Mouse (Mus musculus): ENCODE measurements around the gene Atp7b. TPM values are rescaled to one million over a fixed set of nuclear protein-coding genes. Genes with fewer than 3 reads are reported as not detected.
A peak's percentile ranks its signal among the peaks of the same experiment; 100 is the strongest.

Atp7b gene
- total RNA-seq (2017), result 1.4 and 3.9 TPM in 2 replicates

- ATAC-seq (replicated peaks in 1 of 2; ENCODE audit: insufficient read depth in 1 of 2, low FRiP score in 2 of 2, low TSS enrichment in 1 of 2, low read depth in 1 of 2, poor library complexity in 2 of 2, severe bottlenecking in 2 of 2), result peak; percentile 40 to 42
Observed at GRCm38 (mm10) chr8:22059821-22060445, at the start of gene Atp7b. Atp7b (minus strand) TSS chr8:22060305.

GRCm38 (mm10) chr8:22107020-22107419 lies 46.9 kb upstream of the Atp7b start:
- ATAC-seq (replicated peaks in 1 of 2; ENCODE audit: insufficient read depth in 1 of 2, low FRiP score in 2 of 2, low TSS enrichment in 1 of 2, low read depth in 1 of 2, poor library complexity in 2 of 2, severe bottlenecking in 2 of 2), result no peak

- ATAC-seq (replicated peaks in 1 of 2; ENCODE audit: insufficient read depth in 1 of 2, low FRiP score in 2 of 2, low TSS enrichment in 1 of 2, low read depth in 1 of 2, poor library complexity in 2 of 2, severe bottlenecking in 2 of 2), result no peak
Observed at GRCm38 (mm10) chr8:22091568-22091967, 31.5 kb upstream of the Atp7b start.

- no peak for ATAC-seq (replicated peaks in 1 of 2; ENCODE audit: insufficient read depth in 1 of 2, low FRiP score in 2 of 2, low TSS enrichment in 1 of 2, low read depth in 1 of 2, poor library complexity in 2 of 2, severe bottlenecking in 2 of 2)
Observed at GRCm38 (mm10) chr8:22089226-22089625, 29.1 kb upstream of the Atp7b start.

GRCm38 (mm10) chr8:22079313-22080007 lies 19.4 kb upstream of the Atp7b start:
- ATAC-seq (replicated peaks in 1 of 2; ENCODE audit: insufficient read depth in 1 of 2, low FRiP score in 2 of 2, low TSS enrichment in 1 of 2, low read depth in 1 of 2, poor library complexity in 2 of 2, severe bottlenecking in 2 of 2), result no peak

GRCm38 (mm10) chr8:22061126-22061525 lies 1.0 kb upstream of the Atp7b start:
- ATAC-seq (replicated peaks in 1 of 2; ENCODE audit: insufficient read depth in 1 of 2, low FRiP score in 2 of 2, low TSS enrichment in 1 of 2, low read depth in 1 of 2, poor library complexity in 2 of 2, severe bottlenecking in 2 of 2), result no peak

- ATAC-seq (replicated peaks in 1 of 2; ENCODE audit: insufficient read depth in 1 of 2, low FRiP score in 2 of 2, low TSS enrichment in 1 of 2, low read depth in 1 of 2, poor library complexity in 2 of 2, severe bottlenecking in 2 of 2), result peak; percentile 97 to 98
Observed at GRCm38 (mm10) chr8:22060446-22060889, 363 bp upstream of the Atp7b start, which contains the start of gene Alg11. Alg11 (plus strand) TSS chr8:22060721.

DNA sequence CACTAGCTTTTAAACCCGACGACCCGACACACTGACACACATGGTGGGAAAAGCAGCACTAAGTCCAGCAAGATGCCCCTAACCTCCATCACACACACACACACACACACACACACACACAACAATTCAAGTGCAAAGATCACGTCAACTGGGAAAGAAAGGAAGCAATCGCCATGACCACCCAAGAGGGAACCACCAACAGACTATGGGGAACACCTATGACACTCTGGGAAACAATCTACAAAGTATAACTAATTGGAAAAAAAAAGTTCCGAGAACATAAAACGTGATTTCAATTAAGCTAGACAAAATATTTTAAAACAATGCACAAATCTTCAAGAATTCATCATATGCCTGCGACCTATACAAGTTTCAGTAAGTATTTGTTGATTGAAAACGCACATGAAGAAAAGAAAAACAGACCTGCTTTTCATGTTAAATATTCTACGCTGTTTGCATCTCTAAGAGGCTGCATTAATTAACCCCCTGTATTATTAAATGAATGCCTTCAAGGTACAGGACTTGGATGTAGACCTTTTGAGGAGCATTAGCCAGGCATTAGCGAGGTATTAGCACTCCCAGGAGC lies 859 bp downstream of the Atp7b start:
- ATAC-seq (replicated peaks in 1 of 2; ENCODE audit: insufficient read depth in 1 of 2, low FRiP score in 2 of 2, low TSS enrichment in 1 of 2, low read depth in 1 of 2, poor library complexity in 2 of 2, severe bottlenecking in 2 of 2), result no peak

DNA sequence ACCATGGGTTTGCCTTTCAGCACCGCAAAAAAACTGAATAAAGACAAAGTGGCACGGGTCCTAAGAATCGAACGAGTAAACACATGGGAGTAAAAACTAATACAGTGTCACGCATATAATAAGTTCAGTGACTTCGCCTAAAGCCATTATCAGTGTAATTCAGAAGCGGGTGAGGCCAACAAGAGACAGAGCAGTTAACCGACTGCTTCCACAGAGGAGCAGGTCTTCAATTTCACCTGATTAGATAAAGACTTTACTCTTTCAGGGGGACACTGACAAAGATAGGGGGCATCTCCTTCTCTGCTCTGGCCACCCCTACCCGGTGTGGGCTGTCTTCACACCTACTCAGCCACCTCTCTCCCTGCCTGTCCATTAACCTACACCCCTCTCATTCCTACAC lies 1.7 kb downstream of the Atp7b start:
- ATAC-seq (replicated peaks in 1 of 2; ENCODE audit: insufficient read depth in 1 of 2, low FRiP score in 2 of 2, low TSS enrichment in 1 of 2, low read depth in 1 of 2, poor library complexity in 2 of 2, severe bottlenecking in 2 of 2), result no peak

DNA sequence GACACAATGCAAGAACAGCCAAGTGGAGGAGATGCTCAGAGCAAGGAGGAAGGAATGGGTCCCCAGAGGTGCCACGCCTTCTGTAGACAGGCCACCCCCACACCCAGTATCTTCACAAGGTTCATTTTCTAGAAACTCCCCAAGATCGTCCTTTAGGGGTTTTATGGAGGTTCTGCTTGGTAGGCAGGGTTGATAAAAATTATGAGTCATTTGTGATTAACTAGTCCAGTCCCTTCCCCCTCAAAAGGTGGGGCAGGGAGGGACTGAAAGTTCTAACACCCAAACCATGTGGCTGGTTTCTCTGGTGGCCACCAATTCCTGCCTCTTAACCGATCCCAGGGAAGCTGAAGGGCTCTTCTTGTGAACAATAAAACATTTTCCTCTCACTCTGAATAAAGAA lies 3.3 kb downstream of the Atp7b start:
- no peak for ATAC-seq (replicated peaks in 1 of 2; ENCODE audit: insufficient read depth in 1 of 2, low FRiP score in 2 of 2, low TSS enrichment in 1 of 2, low read depth in 1 of 2, poor library complexity in 2 of 2, severe bottlenecking in 2 of 2)

GRCm38 (mm10) chr8:22055492-22055877 lies 4.6 kb downstream of the Atp7b start:
- no peak for ATAC-seq (replicated peaks in 1 of 2; ENCODE audit: insufficient read depth in 1 of 2, low FRiP score in 2 of 2, low TSS enrichment in 1 of 2, low read depth in 1 of 2, poor library complexity in 2 of 2, severe bottlenecking in 2 of 2)

DNA sequence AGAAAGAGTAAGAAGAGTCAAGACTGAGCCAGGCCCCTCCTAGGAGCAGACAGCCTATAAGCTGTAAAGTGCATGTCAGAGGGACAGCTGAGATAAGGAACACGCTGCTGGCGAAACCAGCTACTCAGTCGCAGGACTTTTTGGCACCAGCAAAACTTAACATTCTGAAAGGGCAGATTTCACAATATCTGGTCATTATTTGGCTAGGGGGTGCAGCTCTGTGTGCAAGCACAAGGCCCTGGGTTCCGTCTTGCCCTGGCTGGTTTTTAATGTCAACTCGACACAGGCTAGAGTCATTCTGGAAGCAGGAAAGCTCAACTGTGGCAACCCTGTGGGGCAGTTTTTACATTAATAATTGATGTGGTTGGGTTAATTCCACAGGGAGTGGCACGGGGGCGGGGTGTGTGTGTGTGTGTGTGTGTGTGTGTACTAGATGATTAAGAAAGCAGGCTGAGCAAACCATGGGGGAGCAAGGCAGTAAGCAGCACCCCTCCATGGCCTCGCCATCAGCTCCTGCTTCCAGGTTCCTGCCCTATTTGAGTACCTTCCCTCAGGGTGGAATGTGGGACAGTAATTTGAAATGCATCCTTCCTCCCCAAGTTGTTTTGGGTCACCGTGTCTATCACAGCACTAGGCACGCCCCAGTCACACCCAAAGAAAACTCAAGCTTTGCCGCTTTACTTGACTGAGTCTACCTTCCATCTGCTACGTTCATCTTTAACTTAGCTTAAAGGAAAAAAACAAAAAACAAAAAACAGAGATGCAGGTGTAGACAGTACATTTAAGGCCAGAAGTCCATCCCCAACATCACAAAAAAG lies 5.2 kb downstream of the Atp7b start:
- no peak for ATAC-seq (replicated peaks in 1 of 2; ENCODE audit: insufficient read depth in 1 of 2, low FRiP score in 2 of 2, low TSS enrichment in 1 of 2, low read depth in 1 of 2, poor library complexity in 2 of 2, severe bottlenecking in 2 of 2)

- ATAC-seq (replicated peaks in 1 of 2; ENCODE audit: insufficient read depth in 1 of 2, low FRiP score in 2 of 2, low TSS enrichment in 1 of 2, low read depth in 1 of 2, poor library complexity in 2 of 2, severe bottlenecking in 2 of 2), result peak; percentile 94
Observed at GRCm38 (mm10) chr8:22047699-22048464, 12.2 kb downstream of the Atp7b start.

DNA sequence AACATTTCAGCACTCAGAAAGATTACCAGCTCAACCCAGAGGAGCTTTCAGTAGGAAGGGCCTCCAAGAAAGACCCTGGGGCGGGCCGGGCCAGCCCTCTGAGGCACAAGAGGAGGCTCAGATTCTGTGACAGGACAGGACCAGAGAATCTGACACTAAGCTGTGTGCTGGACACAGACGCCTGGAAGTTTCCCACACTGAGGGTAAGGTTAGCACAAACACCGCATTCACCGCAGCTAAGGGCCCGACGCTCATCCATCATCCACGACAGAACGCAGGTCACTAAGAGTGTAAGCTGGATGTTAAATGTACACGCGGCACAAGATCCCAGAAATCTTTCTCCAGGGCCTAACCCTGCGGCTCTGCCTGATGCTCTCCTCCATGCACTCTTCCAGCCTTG lies 16.4 kb downstream of the Atp7b start:
- ATAC-seq (replicated peaks in 1 of 2; ENCODE audit: insufficient read depth in 1 of 2, low FRiP score in 2 of 2, low TSS enrichment in 1 of 2, low read depth in 1 of 2, poor library complexity in 2 of 2, severe bottlenecking in 2 of 2), result no peak

GRCm38 (mm10) chr8:22042515-22042914 lies 17.6 kb downstream of the Atp7b start:
- ATAC-seq (replicated peaks in 1 of 2; ENCODE audit: insufficient read depth in 1 of 2, low FRiP score in 2 of 2, low TSS enrichment in 1 of 2, low read depth in 1 of 2, poor library complexity in 2 of 2, severe bottlenecking in 2 of 2), result no peak

DNA sequence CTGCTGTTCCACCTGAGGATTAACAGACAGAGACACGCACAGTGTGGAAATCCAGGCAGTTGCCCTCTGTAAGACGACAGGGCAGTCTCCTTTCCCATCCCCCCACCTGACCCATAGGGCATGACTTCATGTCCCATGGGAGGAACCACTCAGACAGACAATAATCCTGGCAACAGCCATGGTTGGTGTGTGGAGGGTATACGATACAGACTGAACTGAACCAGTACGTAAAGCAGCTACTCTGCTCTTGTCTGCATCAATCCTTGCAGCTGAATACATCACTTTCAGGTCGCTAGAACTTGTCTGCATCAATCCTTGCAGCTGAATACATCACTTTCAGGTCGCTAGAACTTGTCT lies 20.0 kb downstream of the Atp7b start:
- no peak for ATAC-seq (replicated peaks in 1 of 2; ENCODE audit: insufficient read depth in 1 of 2, low FRiP score in 2 of 2, low TSS enrichment in 1 of 2, low read depth in 1 of 2, poor library complexity in 2 of 2, severe bottlenecking in 2 of 2)

GRCm38 (mm10) chr8:22039468-22040152 lies 20.5 kb downstream of the Atp7b start:
- ATAC-seq (replicated peaks in 1 of 2; ENCODE audit: insufficient read depth in 1 of 2, low FRiP score in 2 of 2, low TSS enrichment in 1 of 2, low read depth in 1 of 2, poor library complexity in 2 of 2, severe bottlenecking in 2 of 2), result no peak

Data from hematopoietic stem cell, adult 5-6 weeks (primary cell).